Mouse (Mus musculus) stomach, postnatal 0 days (tissue): ENCODE measurements around the gene Kif2c.

Source experiments
- CTCF ChIP-seq: IDR thresholded peaks from 2 replicates; pipeline ENCODE4 v1.5.1; 2016; ENCODE audit warnings: antibody characterized with exemption, low read depth, mild to moderate bottlenecking, moderate library complexity
- EP300 ChIP-seq: optimal IDR thresholded peaks from 2 replicates; pipeline ENCODE3; 2016; ENCODE audit warnings: antibody characterized with exemption

- TF ChIP-seq EP300: no peak
- no peak for TF ChIP-seq CTCF
Measured at GRCm38 (mm10) chr4:117223001-117223400, 40.6 kb upstream of the Kif2c start.
